Mouse (Mus musculus): Measurements from ENCODE around the gene Olfr1186.

GRCm38 (mm10) chr2:88556635-88557034 is 38.3 kb downstream of the Olfr1186 start, which contains the start of gene Olfr1188:
- TF ChIP-seq POLR2A (IDR thresholded peaks at IDR 0.05; ENCODE audit: control insufficient read depth, extremely low read depth, insufficient read depth, low read length, poor library complexity): no peak
- no peak for TF ChIP-seq CTCF (IDR thresholded peaks at IDR 0.05; ENCODE audit: borderline replicate concordance, control insufficient read depth, extremely low read depth, insufficient read depth, low read length, poor library complexity)
